9 mouse cellular contexts compared by ENCODE assay signal in genomic region chrX:47703080-47703479, GRCm38 (mm10).
DNase-seq lines count a peak whose midpoint lies in the region; ATAC-seq and TF ChIP-seq lines count a peak whose summit lies in the region.
"Had no signal": no experiment of that assay in that cellular context is flagged by ENCODE, and none has a peak within 500 bp of the region (broad histone marks: within the 10 kb centered on the region; RNA-seq: fewer than 3 reads in every experiment).

No protein-coding gene starts in this region.

- no peaks in the 10 kb centered on the region for H3K27me3 ChIP-seq in lung, postnatal 0 days (replicated peaks; ENCODE audit: insufficient read depth, low read length)
- H3K27me3 ChIP-seq: midbrain, embryonic 12.5 days had no signal

- no peak for ATAC-seq in lung, postnatal 0 days

- no peaks in the 10 kb centered on the region for H3K36me3 ChIP-seq in lung, postnatal 0 days (ENCODE audit: insufficient read depth, low read length)
- H3K36me3 ChIP-seq: midbrain, embryonic 12.5 days had no signal

- no peak overlapping the region for H3K4me2 ChIP-seq in lung, postnatal 0 days (replicated peaks; ENCODE audit: low read depth, low read length)
- H3K4me2 ChIP-seq: midbrain, embryonic 12.5 days had no signal

- no peak overlapping the region for H3K27ac ChIP-seq in lung, postnatal 0 days (ENCODE audit: low read length)
- H3K27ac ChIP-seq: liver, embryonic 14.5 days; midbrain, embryonic 12.5 days had no signal

- DNase-seq in kidney, adult 9 months, result peak; percentile 2
- no peak for DNase-seq in kidney, adult 11 months
- DNase-seq in lung, postnatal 0 days (ENCODE audit: low spot score), result no peak
- DNase-seq in lung, adult 18-20 months, result no peak
- DNase-seq in adipocyte (ENCODE audit: low spot score), result peak; percentile 56
- peak; percentile 0 for DNase-seq in retina, postnatal 1 day
- no peak for DNase-seq in ovary, postnatal 14 days (ENCODE audit: low spot score)

- no peak overlapping the region for H3K9ac ChIP-seq in lung, postnatal 0 days (replicated peaks; ENCODE audit: low read depth)
- H3K9ac ChIP-seq: liver, embryonic 14.5 days; midbrain, embryonic 12.5 days had no signal

- no peaks in the 10 kb centered on the region for H3K9me3 ChIP-seq in lung, postnatal 0 days (ENCODE audit: low read length)
- H3K9me3 ChIP-seq: midbrain, embryonic 12.5 days had no signal

- peak; percentile 37; the same call in 1 of the 2 replicates for TF ChIP-seq CTCF in lung, postnatal 0 days (IDR thresholded peaks at IDR 0.05)

- H3K4me1 ChIP-seq in lung, postnatal 0 days (ENCODE audit: insufficient read depth, low read depth, low read length), result no peaks in the 10 kb centered on the region
- H3K4me1 ChIP-seq: midbrain, embryonic 12.5 days had no signal

- TF ChIP-seq EP300 in lung, postnatal 0 days (IDR thresholded peaks at IDR 0.05), result no peak

- no peak overlapping the region for H3K4me3 ChIP-seq in lung, postnatal 0 days (ENCODE audit: low read depth, low read length)
- H3K4me3 ChIP-seq: midbrain, embryonic 12.5 days had no signal

Comparison
In these comparisons a context has a peak if more than half of its experiments do, and no peak if none do; other contexts are left out.
1. DNase-seq: peak in kidney, adult 9 months (single experiment), adipocyte (single experiment) and retina, postnatal 1 day (single experiment); none in kidney, adult 11 months (single experiment), lung, postnatal 0 days (single experiment), lung, adult 18-20 months (0 of 2) and ovary, postnatal 14 days (single experiment).